Mouse (Mus musculus): ENCODE results near the gene Sned1.
A peak's percentile ranks its signal among the peaks of the same experiment; 100 is the strongest.
"Not testable (repeated sequence)": the region's sequence is repeated elsewhere in the genome, so short reads cannot be mapped to it uniquely, and the experiment has no call there.

Gene Sned1

GRCm38 (mm10) chr1:93235576-93236544 lies at the start of gene Sned1:
Gene Sned1 (plus strand): TSS chr1:93235841.
- no peak for DNase-seq (ENCODE audit: low spot score)

GRCm38 (mm10) chr1:93190726-93191305 lies 44.8 kb upstream of the Sned1 start:
- DNase-seq (ENCODE audit: low spot score): no peak

GRCm38 (mm10) chr1:93194961-93195360 lies 40.7 kb upstream of the Sned1 start:
- no peak for DNase-seq (ENCODE audit: low spot score)

- not testable (repeated sequence) for DNase-seq (ENCODE audit: low spot score)
Measured at GRCm38 (mm10) chr1:93197454-93197853, 38.2 kb upstream of the Sned1 start.

- DNase-seq (ENCODE audit: low spot score): no peak
Measured at GRCm38 (mm10) chr1:93197916-93198315, 37.7 kb upstream of the Sned1 start.

- no peak for DNase-seq (ENCODE audit: low spot score)
Measured at GRCm38 (mm10) chr1:93206277-93206970, 29.2 kb upstream of the Sned1 start.

GRCm38 (mm10) chr1:93207536-93208064 lies 28.0 kb upstream of the Sned1 start:
- no peak for DNase-seq (ENCODE audit: low spot score)

- no peak for DNase-seq (ENCODE audit: low spot score)
Measured at GRCm38 (mm10) chr1:93210213-93210641, 25.4 kb upstream of the Sned1 start.

- DNase-seq (ENCODE audit: low spot score): no peak
Measured at GRCm38 (mm10) chr1:93211019-93211418, 24.6 kb upstream of the Sned1 start.

GRCm38 (mm10) chr1:93211549-93212220 lies 24.0 kb upstream of the Sned1 start:
- DNase-seq (ENCODE audit: low spot score): no peak

GRCm38 (mm10) chr1:93212441-93212840 lies 23.2 kb upstream of the Sned1 start:
- DNase-seq (ENCODE audit: low spot score): no peak

GRCm38 (mm10) chr1:93214612-93215011 lies 21.0 kb upstream of the Sned1 start:
- no peak for DNase-seq (ENCODE audit: low spot score)

GRCm38 (mm10) chr1:93216839-93217497 lies 18.7 kb upstream of the Sned1 start:
- DNase-seq (ENCODE audit: low spot score): no peak

- DNase-seq (ENCODE audit: low spot score): no peak
Measured at GRCm38 (mm10) chr1:93217530-93217929, 18.1 kb upstream of the Sned1 start.

- no peak for DNase-seq (ENCODE audit: low spot score)
Measured at GRCm38 (mm10) chr1:93220776-93221175, 14.9 kb upstream of the Sned1 start.

GRCm38 (mm10) chr1:93223972-93224371 lies 11.7 kb upstream of the Sned1 start:
- peak; percentile 25 for DNase-seq (ENCODE audit: low spot score)

GRCm38 (mm10) chr1:93225226-93225625 lies 10.4 kb upstream of the Sned1 start:
- DNase-seq (ENCODE audit: low spot score): no peak

- DNase-seq (ENCODE audit: low spot score): no peak
Measured at GRCm38 (mm10) chr1:93225731-93226520, 9.7 kb upstream of the Sned1 start.

- no peak for DNase-seq (ENCODE audit: low spot score)
Measured at GRCm38 (mm10) chr1:93227303-93227975, 8.2 kb upstream of the Sned1 start.

- no peak for DNase-seq (ENCODE audit: low spot score)
Measured at GRCm38 (mm10) chr1:93227976-93228365, 7.7 kb upstream of the Sned1 start.
